Mouse (Mus musculus) embryonic facial prominence, embryonic 11.5 days (tissue): ENCODE measurements at regions not wholly inside any gene's neighbourhood (a gene's known extent, or its start where the extent isn't known, plus 50 kb on each side); places are given as distances from the start of the nearest gene placed in this dataset.
A peak's percentile ranks its signal among the peaks of the same experiment; 100 is the strongest.

ENCODE experiments used
- ATAC-seq: fragments of 200-750 bp; cut with Nextera tagmentation; replicated peaks from 2 replicates; pipeline ENCODE4 v1.8.0; 2017; ENCODE audit warnings: low read depth; ENCODE audit not compliant: insufficient number of reproducible peaks, low FRiP score, low TSS enrichment
- DNase-seq: peaks from one replicate; pipeline ENCODE4 v3.0.0-alpha.2; 2015; ENCODE audit warnings: low spot score
- H3K27ac ChIP-seq: fragments of 300-500 bp; sonication (generic); replicated peaks from 2 replicates; pipeline ENCODE4 v1.5.1; 2014; ENCODE audit warnings: mild to moderate bottlenecking, low read depth, low read length, control low read depth
- H3K27me3 ChIP-seq: fragments of 300-500 bp; sonication (generic); 2 replicates; pipeline ENCODE4 v1.6.1; 2014; ENCODE audit warnings: mild to moderate bottlenecking, low read length, moderate library complexity, mixed read lengths; ENCODE audit not compliant: control insufficient read depth, insufficient read depth
- H3K36me3 ChIP-seq: fragments of 300-500 bp; sonication (generic); replicated peaks from 2 replicates; pipeline ENCODE4 v1.6.1; 2014; ENCODE audit warnings: low read depth, mild to moderate bottlenecking, low read length, moderate library complexity, mixed read lengths; ENCODE audit not compliant: control insufficient read depth, insufficient read depth
- H3K4me1 ChIP-seq: fragments of 300-500 bp; sonication (generic); 2 replicates; pipeline ENCODE4 v1.6.1; 2014; ENCODE audit warnings: low read length, mixed read lengths; ENCODE audit not compliant: control insufficient read depth, insufficient read depth
- H3K4me2 ChIP-seq: fragments of 300-500 bp; sonication (generic); 2 replicates; pipeline ENCODE4 v1.6.1; 2014; ENCODE audit warnings: low read depth, mild to moderate bottlenecking, control low read depth, low read length, moderate library complexity
- H3K4me3 ChIP-seq: fragments of 300-500 bp; sonication (generic); 2 replicates; pipeline ENCODE4 v1.5.1; 2014; ENCODE audit warnings: low read depth, low read length, control low read depth
- H3K9ac ChIP-seq: fragments of 300-500 bp; sonication (generic); replicated peaks from 2 replicates; pipeline ENCODE4 v1.6.1; 2014; ENCODE audit warnings: mild to moderate bottlenecking, control low read depth, low read length
- H3K9me3 ChIP-seq: fragments of 300-500 bp; sonication (generic); replicated peaks from 2 replicates; pipeline ENCODE4 v1.6.1; 2016; ENCODE audit warnings: mild to moderate bottlenecking, low read length, inconsistent platforms, mixed read lengths; ENCODE audit not compliant: control insufficient read depth
- WGBS: fragments of 180-500 bp; shearing (Covaris S2); extraction: QIAGEN DNeasy Blood & Tissue Kit; methylation state at CpG from one replicate; pipeline ENCODE4 v1.1.7; 2014; 5-methylcytosine and 5-hydroxymethylcytosine counted together

GRCm38 (mm10) chr5:64714221-64714653 lies 89.0 kb upstream of the Klf3 start:
- Histone ChIP-seq H3K36me3 (no peaks in the 10 kb centered on the region), H3K4me2 (no peak overlapping the region), H3K27me3 (no peaks in the 10 kb centered on the region), H3K9me3 (no peaks in the 10 kb centered on the region), H3K4me1 (no peaks in the 10 kb centered on the region), H3K9ac (no peak overlapping the region), H3K27ac (no peak overlapping the region), H3K4me3 (no peak overlapping the region)
- ATAC-seq: peak; percentile 60; the same call in 1 of the 2 replicates
- DNase-seq: no peak
- WGBS: 37% methylated on average over 10 of the region's 10 CpGs

- WGBS: 45% methylated on average over 7 of the region's 7 CpGs
- Histone ChIP-seq H3K27ac (no peak overlapping the region), H3K27me3 (no peaks in the 10 kb centered on the region), H3K9me3 (no peaks in the 10 kb centered on the region), H3K4me1 (no peaks in the 10 kb centered on the region), H3K9ac (no peak overlapping the region), H3K4me3 (no peak overlapping the region), H3K4me2 (no peak overlapping the region), H3K36me3 (no peaks in the 10 kb centered on the region)
- peak; percentile 47 for DNase-seq
- ATAC-seq: peak; percentile 88
Measured at GRCm38 (mm10) chr5:64714710-64715109, 88.5 kb upstream of the Klf3 start.

DNA sequence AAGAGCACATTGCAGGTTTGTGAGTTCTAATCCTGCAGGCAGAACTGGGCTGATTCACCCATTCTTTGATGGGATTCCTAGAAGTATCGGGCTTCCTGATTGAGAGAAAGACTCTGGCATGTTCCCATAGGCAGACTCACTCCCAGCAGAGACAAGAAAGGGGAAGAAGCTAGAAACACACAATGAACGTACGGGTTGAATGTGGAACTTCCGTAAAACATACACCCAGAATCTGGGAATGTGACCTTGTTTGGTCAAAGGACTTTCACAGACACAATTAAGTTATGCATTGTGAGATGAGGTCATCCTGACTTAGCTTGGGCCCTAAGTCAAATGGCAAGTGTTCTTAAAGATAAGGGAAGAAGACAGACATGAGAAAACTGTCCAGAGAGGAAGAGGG lies 86.6 kb upstream of the Klf3 start:
- Histone ChIP-seq H3K27ac (no peak overlapping the region), H3K9ac (no peak overlapping the region), H3K36me3 (no peaks in the 10 kb centered on the region), H3K4me3 (no peak overlapping the region), H3K4me1 (no peaks in the 10 kb centered on the region), H3K27me3 (no peaks in the 10 kb centered on the region), H3K4me2 (no peak overlapping the region), H3K9me3 (no peaks in the 10 kb centered on the region)
- no peak for ATAC-seq
- no peak for DNase-seq
- 85% methylated on average over 4 of the region's 4 CpGs for WGBS

DNA sequence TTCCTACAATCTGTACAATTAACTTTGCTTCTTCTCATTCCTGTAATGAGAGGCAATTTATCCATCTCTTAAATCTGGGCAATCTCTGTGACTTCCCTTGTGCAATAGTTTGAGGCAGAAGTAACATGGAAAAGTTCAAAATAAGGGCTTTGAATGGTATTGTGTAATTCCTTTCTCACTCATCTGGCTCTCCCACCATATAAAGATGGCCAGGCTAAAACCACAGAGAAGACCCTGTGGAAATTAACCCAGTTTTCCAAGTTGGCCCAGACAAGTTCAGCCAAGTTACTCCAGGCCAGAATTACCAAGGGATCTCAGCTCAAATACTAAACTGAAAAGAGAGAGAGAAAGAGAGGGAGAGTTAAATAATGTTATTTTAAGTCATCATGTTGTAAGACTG lies 81.0 kb upstream of the Klf3 start:
- Histone ChIP-seq H3K27ac (no peak overlapping the region), H3K9ac (no peak overlapping the region), H3K27me3 (no peaks in the 10 kb centered on the region), H3K9me3 (no peaks in the 10 kb centered on the region), H3K36me3 (no peaks in the 10 kb centered on the region), H3K4me1 (no peaks in the 10 kb centered on the region), H3K4me3 (no peak overlapping the region), H3K4me2 (no peak overlapping the region)
- ATAC-seq: no peak
- DNase-seq: no peak

DNA sequence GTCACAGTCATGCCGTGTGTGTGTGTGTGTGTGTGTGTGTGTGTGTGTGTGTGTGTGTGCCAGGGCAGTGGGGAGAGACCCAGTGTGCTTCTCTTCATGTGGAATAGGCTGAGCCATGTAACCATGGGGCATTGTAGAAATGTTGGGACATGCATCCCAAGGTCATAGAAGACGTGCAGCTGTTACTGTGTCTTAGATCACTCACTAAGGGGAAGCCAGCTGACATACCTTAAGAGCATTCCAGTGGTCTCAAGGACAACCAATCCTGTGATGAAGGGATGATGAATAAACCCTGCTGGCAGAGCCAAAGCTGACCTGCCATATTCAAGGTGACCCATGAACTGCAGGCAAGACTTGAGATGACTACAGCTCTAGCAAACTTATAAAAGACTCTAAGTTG lies 75.3 kb upstream of the Klf3 start:
- Histone ChIP-seq H3K4me3 (no peak overlapping the region), H3K4me1 (no peaks in the 10 kb centered on the region), H3K9ac (no peak overlapping the region), H3K36me3 (no peaks in the 10 kb centered on the region), H3K27me3 (no peaks in the 10 kb centered on the region), H3K27ac (no peak overlapping the region), H3K4me2 (no peak overlapping the region), H3K9me3 (no peaks in the 10 kb centered on the region)
- WGBS: 77% methylated on average over 2 of the region's 2 CpGs
- no peak for DNase-seq
- no peak for ATAC-seq

DNA sequence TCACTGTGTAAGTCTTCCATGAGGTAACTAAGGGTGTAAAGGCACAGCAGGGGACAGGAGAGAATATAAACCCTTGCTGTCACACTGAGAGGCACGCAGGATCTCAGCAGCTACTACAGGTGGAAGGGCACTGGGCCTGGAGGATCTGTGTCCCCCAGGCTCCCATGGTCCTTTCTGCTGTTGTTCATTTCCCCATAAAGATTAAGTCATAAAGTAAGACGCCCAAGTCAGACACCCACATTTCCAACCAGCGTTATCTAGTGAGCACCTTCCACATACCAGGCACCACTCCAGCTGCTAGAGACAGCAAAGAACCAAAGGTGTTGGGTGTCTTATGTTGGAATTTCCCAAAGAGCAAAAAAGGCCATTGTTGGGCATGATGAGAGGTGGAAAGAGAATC lies 70.8 kb upstream of the Klf3 start:
- WGBS: 86% methylated on average over 3 of the region's 3 CpGs
- DNase-seq: no peak
- Histone ChIP-seq H3K4me2 (no peak overlapping the region), H3K27me3 (no peaks in the 10 kb centered on the region), H3K9ac (no peak overlapping the region), H3K36me3 (no peaks in the 10 kb centered on the region), H3K9me3 (no peaks in the 10 kb centered on the region), H3K4me1 (no peaks in the 10 kb centered on the region), H3K4me3 (no peak overlapping the region), H3K27ac (no peak overlapping the region)
- no peak for ATAC-seq

DNA sequence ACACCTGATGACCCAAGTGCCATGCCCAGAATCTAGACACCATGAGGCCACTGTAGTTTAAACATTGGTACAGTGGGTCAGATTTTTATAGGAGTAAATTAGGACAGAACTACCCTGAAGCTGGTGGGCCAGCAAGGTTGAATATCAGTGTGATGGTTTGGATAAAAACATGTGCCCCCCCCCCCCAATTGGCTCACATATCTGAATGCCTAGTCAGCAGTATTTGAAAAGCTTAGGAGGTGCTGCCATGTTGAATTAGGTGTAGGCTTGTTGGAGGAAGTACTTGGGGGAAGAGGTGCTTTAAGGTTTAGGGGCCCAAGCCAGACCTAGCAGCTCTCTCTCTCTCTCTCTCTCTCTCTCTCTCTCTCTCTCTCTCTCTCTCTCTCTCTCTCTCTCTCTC lies 66.2 kb upstream of the Klf3 start:
- Histone ChIP-seq H3K4me1 (peaks cover 14% of the 10 kb centered on the region), H3K9me3 (no peaks in the 10 kb centered on the region), H3K9ac (no peak overlapping the region), H3K36me3 (no peaks in the 10 kb centered on the region), H3K4me2 (no peak overlapping the region), H3K4me3 (no peak overlapping the region), H3K27ac (no peak overlapping the region), H3K27me3 (no peaks in the 10 kb centered on the region)
- DNase-seq: no peak
- ATAC-seq: no peak

- Histone ChIP-seq H3K9me3 (no peaks in the 10 kb centered on the region), H3K4me1 (peaks cover 14% of the 10 kb centered on the region), H3K4me2 (no peak overlapping the region; the same call in 1 of the 2 replicates), H3K4me3 (no peak overlapping the region), H3K27ac (peak overlapping the region; percentile 47; the same call in 1 of the 2 replicates), H3K36me3 (no peaks in the 10 kb centered on the region), H3K9ac (peak overlapping the region; percentile 28), H3K27me3 (no peaks in the 10 kb centered on the region)
- DNase-seq (peak; percentile 48), ATAC-seq (no peak)
- 5% methylated on average over 11 of the region's 11 CpGs for WGBS
Measured at GRCm38 (mm10) chr5:64738096-64738780, 65.0 kb upstream of the Klf3 start.
